Mouse (Mus musculus) lung, embryonic 15.5 days (tissue): ENCODE results near the gene Cep89. TPM values are rescaled to one million over a fixed set of nuclear protein-coding genes. Genes with fewer than 3 reads are reported as not detected.

Experiments
- ATAC-seq: fragments of 200-750 bp; cut with Nextera tagmentation; 2 replicates; pipeline ENCODE4 v1.8.0; 2017; ENCODE audit warnings: moderate number of reproducible peaks, borderline replicate concordance; ENCODE audit not compliant: low FRiP score, low TSS enrichment; ENCODE audit errors: extremely low read depth
- H3K27ac ChIP-seq: fragments of 300-500 bp; sonication (generic); 2 replicates; pipeline ENCODE4 v1.5.1; 2015; ENCODE audit warnings: moderate library complexity, mild to moderate bottlenecking, inconsistent platforms
- H3K27me3 ChIP-seq: fragments of 300-500 bp; sonication (generic); 2 replicates; pipeline ENCODE4 v1.6.1; 2015; ENCODE audit warnings: inconsistent platforms
- H3K36me3 ChIP-seq: fragments of 300-500 bp; sonication (generic); 2 replicates; pipeline ENCODE4 v1.6.1; 2015; ENCODE audit warnings: inconsistent platforms
- H3K4me1 ChIP-seq: fragments of 300-500 bp; sonication (generic); 2 replicates; pipeline ENCODE4 v1.6.1; 2015; ENCODE audit warnings: inconsistent platforms
- H3K4me2 ChIP-seq: fragments of 300-500 bp; sonication (generic); 2 replicates; pipeline ENCODE4 v1.6.1; 2015; ENCODE audit warnings: inconsistent platforms, mild to moderate bottlenecking, moderate library complexity
- H3K4me3 ChIP-seq: fragments of 300-500 bp; sonication (generic); 2 replicates; pipeline ENCODE4 v1.5.1; 2015; ENCODE audit warnings: mild to moderate bottlenecking, inconsistent platforms
- H3K9ac ChIP-seq: fragments of 300-500 bp; sonication (generic); 2 replicates; pipeline ENCODE4 v1.6.1; 2015; ENCODE audit warnings: inconsistent platforms
- H3K9me3 ChIP-seq: fragments of 300-500 bp; sonication (generic); 2 replicates; pipeline ENCODE4 v1.6.1; 2016; ENCODE audit warnings: inconsistent platforms
- WGBS: fragments of 180-500 bp; shearing (Covaris S2); methylation state at CpG from one replicate; pipeline ENCODE4 v1.1.7; 2015; 5-methylcytosine and 5-hydroxymethylcytosine counted together
- polyA plus RNA-seq: library from polyadenylated mRNA; unstranded; fragments of >200 nt; fragmentation: Nextera tagmentation; extraction: Ambion mirVana; gene quantifications from 2 replicates; pipeline ENCODE4 v1.2.1, GENCODE M21; 2015

Gene Cep89
- polyA plus RNA-seq, 1 experiment from 2014 or later, result 56.8 TPM

DNA sequence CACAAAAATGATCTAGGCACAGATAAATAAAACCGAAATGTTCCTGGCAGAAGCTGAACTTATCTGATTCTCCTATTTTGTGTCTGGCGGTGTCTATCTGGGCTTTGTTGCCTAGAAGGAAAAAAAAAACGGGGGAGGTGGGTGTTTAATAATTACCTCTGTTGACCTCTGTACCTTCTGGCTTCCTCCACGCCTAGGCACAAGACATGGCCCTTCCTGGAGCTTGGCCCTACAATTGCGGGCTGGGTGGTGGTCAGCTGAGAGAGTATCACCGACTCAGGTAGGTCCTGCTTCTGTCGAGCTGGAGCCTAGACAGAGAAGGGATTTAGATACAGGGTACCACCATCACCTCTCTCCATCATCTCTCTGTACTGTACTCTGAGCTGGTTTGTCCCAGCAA, 52.0 kb downstream of the Cep89 start:
- ATAC-seq, result no peak
- no peak overlapping the region for H3K4me2 ChIP-seq
- H3K27ac ChIP-seq, result no peak overlapping the region

DNA sequence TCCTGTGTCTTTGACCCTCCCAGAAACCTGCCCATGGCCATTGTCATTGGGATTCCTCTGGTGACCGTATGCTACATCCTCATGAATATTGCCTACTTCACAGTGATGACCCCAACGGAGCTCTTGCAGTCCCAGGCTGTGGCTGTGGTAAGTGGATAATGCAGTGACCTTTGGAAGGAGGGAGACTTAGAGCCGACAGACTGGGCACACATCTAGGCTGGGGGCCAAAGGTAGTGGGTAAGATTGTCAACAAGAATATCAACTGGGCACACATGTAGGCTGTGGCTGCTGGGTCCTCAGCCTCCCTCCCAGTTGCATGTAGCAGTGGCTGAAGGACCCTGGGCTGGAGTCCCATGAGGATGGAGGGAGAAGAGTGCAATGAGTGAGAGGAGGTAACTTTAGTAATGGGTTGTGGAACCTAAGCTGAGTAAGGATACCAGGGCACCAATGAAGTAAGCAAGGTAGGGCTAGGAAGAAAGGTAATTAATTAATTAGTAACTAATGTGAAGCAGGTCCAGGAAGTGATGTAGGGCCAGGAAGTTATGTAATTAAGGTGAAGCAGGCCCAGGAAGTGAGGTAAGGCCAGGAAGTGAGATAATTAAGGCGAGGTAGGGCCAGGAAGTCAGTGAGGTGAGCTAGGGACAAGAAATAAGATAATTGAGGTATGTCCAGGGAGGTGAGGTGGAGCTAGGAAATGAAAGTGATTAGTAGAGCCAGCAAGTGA, 59.4 kb downstream of the Cep89 start:
- no peak for ATAC-seq
- WGBS, result 82% methylated on average over 4 of the region's 4 CpGs
- Histone ChIP-seq H3K36me3 (no peaks in the 10 kb centered on the region), H3K4me1 (no peaks in the 10 kb centered on the region), H3K9me3 (no peaks in the 10 kb centered on the region), H3K4me3 (no peak overlapping the region), H3K9ac (no peak overlapping the region), H3K27ac (no peak overlapping the region), H3K4me2 (no peak overlapping the region), H3K27me3 (no peaks in the 10 kb centered on the region)

More for the DNA sequence above, 52.0 kb downstream of the Cep89 start:
- H3K9ac ChIP-seq, result no peak overlapping the region
- H3K4me3 ChIP-seq, result no peak overlapping the region
- H3K36me3 ChIP-seq, result no peaks in the 10 kb centered on the region
- H3K4me1 ChIP-seq, result no peaks in the 10 kb centered on the region
- no peaks in the 10 kb centered on the region for H3K9me3 ChIP-seq
- H3K27me3 ChIP-seq, result no peaks in the 10 kb centered on the region
- 62% methylated on average over 7 of the region's 7 CpGs for WGBS

DNA sequence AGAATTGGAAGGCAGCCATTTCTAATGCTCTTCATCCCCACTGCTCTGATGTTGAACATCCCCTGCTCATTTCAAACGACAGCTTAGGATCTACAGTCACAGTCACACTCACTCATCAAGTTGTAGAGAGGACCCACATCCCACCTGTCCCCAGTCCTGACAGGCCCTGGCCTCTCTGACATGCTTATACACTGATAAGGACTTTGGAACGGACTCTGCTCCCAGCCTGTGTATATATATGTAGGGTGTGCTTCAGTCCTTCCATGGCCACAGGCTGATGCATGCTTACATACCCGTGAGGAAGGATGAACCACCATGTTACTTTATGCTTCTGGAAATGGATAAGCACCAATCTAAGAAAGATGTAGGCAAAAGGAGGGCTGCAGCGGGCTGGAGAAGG, 64.1 kb downstream of the Cep89 start:
- no peaks in the 10 kb centered on the region for H3K36me3 ChIP-seq
- WGBS, result 59% methylated on average over 4 of the region's 4 CpGs

DNA sequence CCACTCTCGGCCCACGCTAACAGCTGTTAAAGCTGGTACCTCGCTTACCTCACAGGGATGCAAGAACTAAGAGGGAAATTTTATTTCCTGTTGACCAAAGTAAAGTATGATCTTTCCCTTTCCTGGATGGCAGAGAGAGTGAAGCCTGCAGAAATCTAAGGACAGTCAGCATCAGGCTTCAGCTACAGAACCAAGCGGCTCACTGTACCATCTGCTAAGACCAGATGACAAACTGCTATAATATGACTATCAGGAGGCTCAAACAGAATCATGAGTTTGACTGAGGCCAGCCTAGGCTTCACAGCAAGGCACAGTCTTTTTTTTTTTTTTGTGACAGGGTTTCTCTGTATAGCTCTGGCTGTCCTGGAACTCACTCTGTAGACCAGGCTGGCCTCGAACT, 68.2 kb downstream of the Cep89 start:
- WGBS, result 87% methylated on average over 5 of the region's 5 CpGs
- no peaks in the 10 kb centered on the region for H3K27me3 ChIP-seq
- no peaks in the 10 kb centered on the region for H3K4me1 ChIP-seq
- H3K36me3 ChIP-seq, result no peaks in the 10 kb centered on the region
- no peak overlapping the region for H3K9ac ChIP-seq
- H3K4me2 ChIP-seq, result no peak overlapping the region
- no peak overlapping the region for H3K27ac ChIP-seq
- no peak overlapping the region for H3K4me3 ChIP-seq
- H3K9me3 ChIP-seq, result no peaks in the 10 kb centered on the region
- ATAC-seq, result no peak

More for the DNA sequence above, 64.1 kb downstream of the Cep89 start:
- no peaks in the 10 kb centered on the region for H3K4me1 ChIP-seq
- H3K4me2 ChIP-seq, result no peak overlapping the region
- no peak for ATAC-seq
- H3K9ac ChIP-seq, result no peak overlapping the region
- no peaks in the 10 kb centered on the region for H3K9me3 ChIP-seq
- H3K27ac ChIP-seq, result no peak overlapping the region
- H3K4me3 ChIP-seq, result no peak overlapping the region
- no peaks in the 10 kb centered on the region for H3K27me3 ChIP-seq

DNA sequence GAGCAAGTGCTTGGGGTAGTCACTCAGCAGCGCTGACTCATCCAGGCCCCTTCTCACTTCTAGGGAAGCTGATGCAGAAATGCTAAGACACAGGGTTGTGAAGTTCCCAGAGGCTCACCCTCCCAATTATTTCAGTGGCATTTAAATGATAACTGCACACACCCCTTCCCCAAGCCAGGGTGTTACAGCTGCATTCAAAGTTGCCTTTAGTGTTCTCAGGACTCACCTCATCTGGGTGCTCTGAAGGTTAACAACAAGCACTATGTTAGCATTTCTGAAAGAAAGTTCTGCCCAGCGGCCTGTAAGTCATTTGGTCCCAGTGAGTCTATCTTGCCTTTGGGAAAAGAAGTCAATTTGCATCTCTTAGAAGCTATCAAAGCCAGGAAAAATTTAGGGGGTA, 71.0 kb downstream of the Cep89 start:
- no peak for ATAC-seq
- H3K27me3 ChIP-seq, result no peaks in the 10 kb centered on the region
- no peak overlapping the region for H3K4me3 ChIP-seq
- H3K9me3 ChIP-seq, result no peaks in the 10 kb centered on the region
- WGBS, result 58% methylated on average over 2 of the region's 2 CpGs
- no peak overlapping the region for H3K4me2 ChIP-seq
- no peaks in the 10 kb centered on the region for H3K4me1 ChIP-seq
- no peak overlapping the region for H3K27ac ChIP-seq
- H3K36me3 ChIP-seq, result no peaks in the 10 kb centered on the region
- H3K9ac ChIP-seq, result no peak overlapping the region

DNA sequence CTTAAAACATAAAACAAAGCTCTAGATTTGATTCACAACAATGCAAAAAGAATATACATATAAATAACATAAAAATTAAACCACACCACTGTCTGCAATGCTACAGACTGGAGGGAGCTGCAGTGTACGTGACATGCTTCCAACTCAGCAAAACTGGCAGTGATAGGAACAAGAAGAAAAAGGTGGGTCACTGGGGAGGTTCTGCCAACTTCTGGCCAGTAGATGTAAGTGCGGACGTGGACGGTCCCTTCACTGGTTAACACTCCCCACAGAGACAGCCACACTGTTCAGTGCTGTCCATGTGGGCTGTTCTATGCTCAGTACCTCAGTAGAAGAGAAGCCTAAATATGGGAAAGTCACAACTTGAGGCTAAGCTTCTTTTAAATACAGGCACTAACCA, 74.0 kb downstream of the Cep89 start:
- no peak for ATAC-seq
- Histone ChIP-seq H3K36me3 (no peaks in the 10 kb centered on the region), H3K4me3 (no peak overlapping the region), H3K27ac (no peak overlapping the region), H3K4me1 (no peaks in the 10 kb centered on the region), H3K4me2 (no peak overlapping the region), H3K9ac (no peak overlapping the region), H3K27me3 (no peaks in the 10 kb centered on the region), H3K9me3 (no peaks in the 10 kb centered on the region)
- 44% methylated on average over 4 of the region's 4 CpGs for WGBS

DNA sequence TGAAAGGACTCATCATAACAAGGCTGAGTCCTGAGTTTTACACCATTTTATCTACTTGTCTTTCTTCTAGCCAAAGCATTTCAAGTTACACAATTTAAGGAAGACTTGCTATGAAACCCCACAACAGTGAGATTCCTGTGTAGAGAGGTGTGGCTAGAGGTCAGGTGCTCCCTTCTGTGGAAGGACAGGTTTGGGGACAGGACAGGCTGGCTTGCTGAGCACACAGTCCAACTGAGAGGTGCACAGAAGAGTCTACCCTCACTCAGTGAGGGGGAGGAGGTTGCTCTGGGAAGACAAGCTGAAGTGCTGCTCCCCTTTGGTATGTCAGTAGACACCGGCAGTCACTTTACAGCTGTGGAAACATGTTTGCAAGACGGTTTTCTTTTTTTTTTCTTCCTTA, 79.6 kb downstream of the Cep89 start:
- Histone ChIP-seq H3K4me3 (no peak overlapping the region), H3K9ac (no peak overlapping the region), H3K36me3 (no peaks in the 10 kb centered on the region), H3K4me2 (no peak overlapping the region), H3K9me3 (no peaks in the 10 kb centered on the region), H3K27ac (no peak overlapping the region), H3K4me1 (no peaks in the 10 kb centered on the region), H3K27me3 (no peaks in the 10 kb centered on the region)
- WGBS, result 40% methylated on average over 2 of the region's 2 CpGs
- no peak for ATAC-seq

DNA sequence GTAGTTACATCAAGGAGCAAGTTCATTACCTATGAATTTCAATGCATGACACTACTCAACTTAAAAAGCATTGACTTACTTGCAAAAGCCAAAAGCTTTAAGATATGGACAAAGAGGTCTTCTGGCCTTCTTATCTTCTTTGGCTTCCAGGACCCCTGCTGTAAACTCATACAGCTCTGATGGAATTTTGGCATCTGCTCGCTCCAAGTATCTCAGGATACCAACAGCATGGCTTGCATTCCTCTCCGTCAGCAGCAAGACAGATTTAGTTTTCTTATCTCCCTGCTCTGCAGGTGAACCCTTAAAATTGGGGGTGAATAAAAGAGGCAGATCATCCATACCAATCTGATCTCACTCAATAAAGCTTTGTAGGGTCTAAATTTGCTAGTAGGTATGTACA, 88.3 kb downstream of the Cep89 start:
- no peaks in the 10 kb centered on the region for H3K27me3 ChIP-seq
- H3K4me2 ChIP-seq, result no peak overlapping the region
- H3K4me1 ChIP-seq, result no peaks in the 10 kb centered on the region
- ATAC-seq, result no peak
- no peak overlapping the region for H3K9ac ChIP-seq
- no peaks in the 10 kb centered on the region for H3K36me3 ChIP-seq
- no peak overlapping the region for H3K27ac ChIP-seq
- H3K4me3 ChIP-seq, result no peak overlapping the region
- 39% methylated on average over 2 of the region's 2 CpGs for WGBS
- no peaks in the 10 kb centered on the region for H3K9me3 ChIP-seq

DNA sequence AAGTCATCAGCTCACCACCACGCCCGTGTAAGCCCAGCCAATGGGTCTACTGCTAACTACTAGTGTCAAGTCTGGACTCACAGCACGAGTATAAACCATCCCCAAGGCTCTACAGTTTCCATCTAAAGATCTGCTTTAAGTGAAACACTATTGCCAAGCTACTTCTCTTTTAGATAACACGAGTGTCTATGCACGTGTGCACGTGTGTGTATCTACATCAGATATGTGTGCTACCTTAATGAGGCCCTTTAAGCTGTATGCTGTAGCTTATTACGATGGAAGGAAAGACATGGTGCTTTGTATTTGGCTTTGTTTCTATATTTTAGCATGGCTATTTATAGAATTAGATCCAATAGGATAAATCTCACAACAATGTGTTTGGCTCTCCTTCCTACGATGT, 89.7 kb downstream of the Cep89 start:
- no peaks in the 10 kb centered on the region for H3K9me3 ChIP-seq
- no peak for ATAC-seq
- 79% methylated on average over 8 of the region's 8 CpGs for WGBS

More for the DNA sequence above, 89.7 kb downstream of the Cep89 start:
- Histone ChIP-seq H3K4me1 (no peaks in the 10 kb centered on the region), H3K27me3 (no peaks in the 10 kb centered on the region), H3K4me2 (no peak overlapping the region), H3K27ac (no peak overlapping the region), H3K4me3 (no peak overlapping the region), H3K9ac (no peak overlapping the region), H3K36me3 (no peaks in the 10 kb centered on the region)

Other genes with a start within 250 kb of the Cep89 start
- gene Slc7a10, start 210.7 kb upstream of the Cep89 start, polyA plus RNA-seq, result 2.3 and 3.4 TPM in 2 replicates
- gene Lrp3, start 181.5 kb upstream of the Cep89 start, polyA plus RNA-seq, result 7.7 and 7.9 TPM in 2 replicates
- gene Gpatch1, start 78.6 kb upstream of the Cep89 start, polyA plus RNA-seq, result 14.2 and 15.7 TPM in 2 replicates
- gene Rhpn2, start 62.9 kb upstream of the Cep89 start, polyA plus RNA-seq, result 4.7 and 5.0 TPM in 2 replicates
- gene Faap24, start 199 bp upstream of the Cep89 start, polyA plus RNA-seq, result 18.0 and 19.0 TPM in 2 replicates
- 0.30 and 0.38 TPM in 2 replicates for gene Slc7a9, start 51.8 kb downstream of the Cep89 start, polyA plus RNA-seq
- gene Tdrd12, start 140.7 kb downstream of the Cep89 start, polyA plus RNA-seq, result 0.29 and 0.30 TPM in 2 replicates
- gene Nudt19, start 159.3 kb downstream of the Cep89 start, polyA plus RNA-seq, result 50.1 and 52.7 TPM in 2 replicates
- gene Rgs9bp, start 188.5 kb downstream of the Cep89 start, polyA plus RNA-seq, result 0.05 and 0.14 TPM in 2 replicates
- 33.8 and 35.9 TPM in 2 replicates for gene Ankrd27, start 189.2 kb downstream of the Cep89 start, polyA plus RNA-seq